Mouse (Mus musculus): ENCODE results near the gene Dgkq.

DNA sequence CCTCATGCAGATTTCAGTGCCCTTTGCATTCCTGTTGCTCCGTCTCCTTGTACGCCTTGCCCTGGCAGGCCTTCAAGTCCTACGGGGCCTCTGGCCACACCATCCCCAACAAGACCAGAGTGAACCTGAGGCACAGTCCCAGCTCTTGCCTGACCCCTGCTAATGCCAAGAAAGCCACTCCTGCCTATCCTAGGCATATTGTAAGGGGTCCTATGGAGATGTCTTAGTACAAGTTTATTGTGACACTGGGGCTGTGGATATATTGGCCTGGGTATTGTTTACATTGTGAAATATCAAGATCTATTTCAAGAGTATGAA is 23.2 kb downstream of the Dgkq start:
- TF ChIP-seq CTCF (IDR thresholded peaks at IDR 0.05; ENCODE audit: low read depth, low read length) = no peak
- TF ChIP-seq TAL1 (conservative IDR thresholded peaks at IDR 0.05; ENCODE audit: low read depth, low read length) = no peak
- TF ChIP-seq POLR2AphosphoS5 (IDR thresholded peaks at IDR 0.05; ENCODE audit: insufficient replicate concordance, low read depth, low read length) = no peak
- TF ChIP-seq GATA1 (IDR thresholded peaks at IDR 0.05; ENCODE audit: borderline replicate concordance, low read length) = no peak
- no peak for TF ChIP-seq GATA2 (IDR thresholded peaks at IDR 0.05; ENCODE audit: borderline replicate concordance, low read depth, low read length)
